Mouse (Mus musculus) stomach, embryonic 14.5 days (tissue): Measurements from ENCODE around the gene Polr1e. TPM values are rescaled to one million over a fixed set of nuclear protein-coding genes. Genes with fewer than 3 reads are reported as not detected.
"Not testable (repeated sequence)": the region's sequence is repeated elsewhere in the genome, so short reads cannot be mapped to it uniquely, and the experiment has no call there.

Source experiments
- ATAC-seq: fragments of 200-750 bp; cut with Nextera tagmentation; 2 replicates; pipeline ENCODE4 v1.8.0; 2017; ENCODE audit warnings: low read depth, moderate TSS enrichment; ENCODE audit not compliant: insufficient number of reproducible peaks, insufficient read depth, low FRiP score
- H3K27ac ChIP-seq: fragments of 300-500 bp; sonication (generic); 2 replicates; pipeline ENCODE4 v1.5.1; 2014; ENCODE audit warnings: mild to moderate bottlenecking, low read length, moderate library complexity, mixed read lengths
- H3K27me3 ChIP-seq: fragments of 300-500 bp; sonication (generic); 2 replicates; pipeline ENCODE4 v1.6.1; 2014; ENCODE audit warnings: low read length, control low read depth, mixed read lengths; ENCODE audit not compliant: control insufficient read depth, insufficient read depth
- H3K36me3 ChIP-seq: fragments of 300-500 bp; sonication (generic); 2 replicates; pipeline ENCODE4 v1.6.1; 2014; ENCODE audit warnings: mild to moderate bottlenecking, control low read depth, low read length, moderate library complexity, mixed read lengths; ENCODE audit not compliant: control insufficient read depth, insufficient read depth
- H3K4me1 ChIP-seq: fragments of 300-500 bp; sonication (generic); 2 replicates; pipeline ENCODE4 v1.6.1; 2014; ENCODE audit warnings: low read length, control low read depth, mixed read lengths; ENCODE audit not compliant: control insufficient read depth, insufficient read depth
- H3K4me2 ChIP-seq: fragments of 300-500 bp; sonication (generic); replicated peaks from 2 replicates; pipeline ENCODE4 v1.6.1; 2014; ENCODE audit warnings: low read depth, low read length, control low read depth
- H3K4me3 ChIP-seq: fragments of 300-500 bp; sonication (generic); 2 replicates; pipeline ENCODE4 v1.5.1; 2014; ENCODE audit warnings: low read depth, low read length, control low read depth
- H3K9ac ChIP-seq: fragments of 300-500 bp; sonication (generic); replicated peaks from 2 replicates; pipeline ENCODE4 v1.6.1; 2014; ENCODE audit warnings: low read depth, mild to moderate bottlenecking, control low read depth, low read length, moderate library complexity, mixed read lengths
- H3K9me3 ChIP-seq: fragments of 300-500 bp; sonication (generic); 2 replicates; pipeline ENCODE4 v1.6.1; 2016; ENCODE audit warnings: low read depth, low read length, control low read depth; ENCODE audit not compliant: control insufficient read depth
- WGBS: fragments of 180-500 bp; shearing (Covaris S2); extraction: QIAGEN DNeasy Blood & Tissue Kit; methylation state at CpG from one replicate; pipeline ENCODE4 v1.1.7; 2014; 5-methylcytosine and 5-hydroxymethylcytosine counted together
- polyA plus RNA-seq: library from polyadenylated mRNA; unstranded; fragments of >200 nt; fragmentation: Nextera tagmentation; extraction: Ambion mirVana; gene quantifications from 2 replicates; pipeline ENCODE4 v1.2.1, GENCODE M21; 2014

Polr1e gene
- polyA plus RNA-seq, 1 experiment from 2014 or later = 34.6 TPM

DNA sequence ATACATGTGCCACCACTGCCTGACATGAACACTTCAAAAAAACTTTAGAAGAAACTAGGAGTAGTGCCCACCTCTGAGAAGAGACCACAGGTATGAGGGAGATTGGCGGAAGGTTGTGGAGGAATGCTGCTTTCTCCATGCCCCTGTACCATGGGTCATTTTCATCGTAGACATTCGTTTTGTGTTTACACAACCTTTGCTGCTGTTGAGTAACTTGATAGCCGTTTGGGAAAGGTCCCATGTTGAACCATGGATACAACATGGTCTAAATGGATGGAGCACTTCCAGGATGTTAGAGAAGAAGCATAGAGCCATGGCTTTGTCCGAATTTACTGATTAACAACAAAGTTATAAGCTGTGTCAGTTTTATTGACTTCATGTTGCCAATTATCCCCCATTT, 40.2 kb upstream of the Polr1e start:
- Histone ChIP-seq H3K9ac (no peak overlapping the region), H3K27me3 (no peaks in the 10 kb centered on the region), H3K4me3 (no peak overlapping the region), H3K27ac (no peak overlapping the region), H3K4me2 (no peak overlapping the region), H3K36me3 (no peaks in the 10 kb centered on the region), H3K4me1 (peaks cover 16% of the 10 kb centered on the region), H3K9me3 (no peaks in the 10 kb centered on the region)
- no peak for ATAC-seq
- 63% methylated on average over 5 of the region's 5 CpGs for WGBS

DNA sequence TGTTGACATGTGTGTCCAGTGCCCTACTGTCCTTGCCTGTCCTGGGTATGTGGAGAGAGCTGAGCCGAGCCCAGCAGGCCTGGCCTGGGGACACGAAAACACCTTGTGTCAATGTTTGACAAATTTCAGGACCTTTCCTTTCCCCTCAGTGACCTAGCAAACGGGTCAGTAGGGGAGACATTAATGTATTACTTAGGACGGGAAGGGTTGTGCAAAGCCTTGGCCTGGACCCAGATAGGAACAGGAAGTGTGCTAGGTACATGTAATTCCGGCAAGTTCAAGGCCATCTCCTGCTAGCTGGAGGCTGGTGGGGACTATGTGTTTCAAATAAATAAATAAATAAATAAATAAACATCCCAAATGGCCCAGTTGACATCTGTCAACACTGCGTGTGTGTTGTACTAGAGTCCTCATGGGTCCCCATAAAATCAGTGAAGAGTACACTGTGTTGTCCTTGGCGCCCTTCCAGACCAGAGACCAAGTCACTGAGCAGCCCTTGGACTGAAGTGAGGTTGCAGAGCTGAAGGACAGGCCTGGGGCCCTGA, 38.5 kb upstream of the Polr1e start:
- Histone ChIP-seq H3K4me2 (no peak overlapping the region), H3K27me3 (no peaks in the 10 kb centered on the region), H3K36me3 (no peaks in the 10 kb centered on the region), H3K27ac (no peak overlapping the region), H3K4me3 (no peak overlapping the region), H3K9me3 (no peaks in the 10 kb centered on the region), H3K4me1 (peaks cover 14% of the 10 kb centered on the region), H3K9ac (no peak overlapping the region)
- WGBS = 51% methylated on average over 7 of the region's 7 CpGs
- no peak for ATAC-seq

DNA sequence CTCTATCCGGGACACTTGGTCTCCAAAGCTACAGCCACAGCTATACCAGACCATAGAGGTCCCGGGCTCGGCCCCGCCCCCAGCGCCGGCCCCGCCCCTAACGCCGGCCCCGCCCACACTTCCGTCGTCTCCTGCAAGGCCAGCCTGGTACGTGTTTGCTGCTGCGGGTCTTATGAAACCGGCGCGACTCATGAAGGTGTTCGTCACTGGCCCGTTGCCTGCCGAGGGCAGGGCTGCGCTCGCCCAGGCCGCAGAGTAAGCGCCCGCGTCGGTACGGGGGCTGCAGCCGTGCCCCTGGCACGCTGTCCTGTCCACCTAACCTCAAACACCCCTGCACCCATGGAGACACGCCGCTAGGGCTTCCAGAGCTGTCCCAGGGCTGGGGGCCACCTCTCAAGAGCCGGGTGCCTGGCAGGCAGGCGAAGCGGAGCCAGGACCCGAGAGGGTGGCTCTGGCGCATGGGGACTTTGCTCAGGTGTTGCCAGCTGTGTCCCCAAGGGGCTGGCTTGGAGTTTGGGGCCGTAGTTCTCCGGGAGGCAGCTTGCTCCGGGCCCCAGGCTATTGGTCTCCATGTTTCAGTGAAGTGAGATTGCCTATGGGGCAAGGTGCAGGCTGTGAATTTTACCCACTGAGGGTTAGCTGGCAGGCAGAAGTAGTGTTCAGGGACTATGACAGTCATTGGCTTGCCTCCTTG, 37.0 kb upstream of the Polr1e start, which contains the start of gene Grhpr:
TSS of gene Grhpr (plus strand) at position 116 of the 694 bp plus-strand sequence.
- 1% methylated on average over 40 of the region's 40 CpGs for WGBS

DNA sequence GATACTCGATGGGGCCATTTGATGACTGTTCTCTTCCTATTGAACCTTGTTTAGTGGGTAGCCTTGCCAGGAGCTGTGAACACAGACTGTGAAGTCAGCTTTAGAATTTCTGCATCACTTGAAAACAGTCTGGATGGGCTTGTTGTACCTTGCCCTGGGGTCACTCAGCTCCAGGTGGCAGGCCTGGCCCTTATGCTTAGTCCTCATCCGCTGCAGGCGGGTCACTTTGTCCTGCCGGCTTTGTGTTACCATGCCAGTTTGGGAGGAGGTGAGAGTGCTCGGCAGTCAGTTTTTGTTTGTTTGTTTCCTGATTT, 36.5 kb upstream of the Polr1e start:
- H3K27ac ChIP-seq = no peak overlapping the region
- 24% methylated on average over 5 of the region's 5 CpGs for WGBS
- no peak for ATAC-seq

More for the DNA sequence above, 37.0 kb upstream of the Polr1e start, which contains the start of gene Grhpr:
- H3K36me3 ChIP-seq = no peaks in the 10 kb centered on the region
- H3K9me3 ChIP-seq = no peaks in the 10 kb centered on the region
- peak within 1 kb of the TSS; percentile 84 for H3K9ac ChIP-seq
- peak within 1 kb of the TSS; percentile 73 for H3K4me3 ChIP-seq
- H3K4me2 ChIP-seq = peak within 1 kb of the TSS; percentile 91
- H3K27ac ChIP-seq = peak within 1 kb of the TSS; percentile 67
- H3K4me1 ChIP-seq = peaks cover 14% of the 10 kb centered on the region
- ATAC-seq = peak; percentile 94
- H3K27me3 ChIP-seq = no peaks in the 10 kb centered on the region

DNA sequence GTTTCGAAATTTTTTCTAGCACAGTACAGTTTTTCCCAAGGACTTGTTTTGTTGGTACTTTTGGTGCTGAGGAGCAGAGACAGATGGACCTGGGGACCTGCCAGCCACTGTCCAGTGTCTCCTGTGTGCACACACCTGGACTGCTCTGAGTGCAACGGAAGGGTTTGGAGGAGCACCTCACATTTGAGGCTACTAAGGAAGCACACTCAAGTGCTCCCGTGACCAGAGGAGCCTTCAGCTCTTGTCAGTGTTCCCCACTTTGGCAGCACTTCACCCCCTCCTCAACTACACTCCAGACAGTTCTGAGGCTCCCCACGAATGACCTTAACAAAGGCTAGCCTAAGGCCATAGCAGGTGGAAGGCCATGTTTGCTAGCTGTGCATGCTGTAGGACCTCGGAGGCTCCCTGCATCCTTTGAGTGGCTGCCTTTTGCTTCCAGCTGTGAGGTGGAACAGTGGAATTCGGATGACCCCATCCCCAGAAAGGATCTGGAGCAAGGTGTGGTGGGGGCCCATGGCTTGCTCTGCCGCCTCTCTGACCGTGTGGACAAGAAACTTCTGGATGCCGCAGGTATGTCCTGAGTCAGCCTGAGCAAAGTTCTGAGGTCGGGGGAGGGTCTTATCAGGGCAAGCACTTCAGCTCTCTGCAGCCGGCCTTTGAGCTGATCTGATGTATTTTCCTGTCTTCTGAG, 35.8 kb upstream of the Polr1e start:
- no peak overlapping the region for H3K9ac ChIP-seq
- 70% methylated on average over 11 of the region's 11 CpGs for WGBS
- no peak overlapping the region for H3K4me3 ChIP-seq
- ATAC-seq = no peak
- peak overlapping the region; percentile 91 for H3K4me2 ChIP-seq
- no peaks in the 10 kb centered on the region for H3K27me3 ChIP-seq
- no peaks in the 10 kb centered on the region for H3K9me3 ChIP-seq
- H3K27ac ChIP-seq = no peak overlapping the region
- H3K36me3 ChIP-seq = peaks cover 2% of the 10 kb centered on the region; the same call in 1 of the 2 replicates
- H3K4me1 ChIP-seq = peaks cover 14% of the 10 kb centered on the region

More for the DNA sequence above, 36.5 kb upstream of the Polr1e start:
- Histone ChIP-seq H3K9me3 (no peaks in the 10 kb centered on the region), H3K4me1 (peaks cover 14% of the 10 kb centered on the region), H3K9ac (peak overlapping the region; percentile 84), H3K27me3 (no peaks in the 10 kb centered on the region), H3K4me3 (peak overlapping the region; percentile 73), H3K4me2 (peak overlapping the region; percentile 91), H3K36me3 (no peaks in the 10 kb centered on the region; the same call in 1 of the 2 replicates)

DNA sequence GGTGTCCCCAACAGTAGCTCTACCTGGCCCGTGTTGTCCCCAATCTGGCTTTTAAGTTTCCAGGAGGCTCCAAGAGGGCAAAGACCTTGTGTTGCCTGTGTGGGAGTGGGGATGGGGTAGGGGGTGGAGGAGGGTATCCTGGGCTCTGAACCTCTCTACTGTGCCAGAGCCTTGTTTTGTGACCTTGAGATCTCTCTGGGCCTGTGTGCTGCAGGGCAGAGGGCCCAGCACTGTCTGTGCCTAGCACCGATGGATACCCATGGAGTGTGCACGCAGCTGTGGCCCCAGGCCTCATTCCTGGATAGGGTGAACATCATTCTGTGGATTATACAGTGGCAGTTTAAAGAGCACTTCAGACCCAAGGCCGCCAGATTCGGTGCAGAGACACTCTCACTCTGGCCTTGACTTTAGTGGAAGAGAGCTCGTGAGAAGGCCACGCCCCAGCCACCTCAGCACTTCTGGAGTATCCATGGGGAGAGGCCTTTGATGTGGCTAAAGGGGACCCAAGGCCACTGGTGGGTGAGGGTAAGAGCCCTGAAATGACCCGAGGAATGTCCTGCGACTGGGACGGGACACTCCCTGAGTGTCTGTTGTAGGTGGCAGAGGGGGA, 35.1 kb upstream of the Polr1e start:
- Histone ChIP-seq H3K9me3 (no peaks in the 10 kb centered on the region), H3K27me3 (no peaks in the 10 kb centered on the region), H3K36me3 (peaks cover 6% of the 10 kb centered on the region; the same call in 1 of the 2 replicates), H3K4me1 (peaks cover 14% of the 10 kb centered on the region), H3K27ac (no peak overlapping the region), H3K4me2 (peak overlapping the region; percentile 91; the same call in 1 of the 2 replicates), H3K4me3 (no peak overlapping the region), H3K9ac (no peak overlapping the region)
- no peak for ATAC-seq
- WGBS = 77% methylated on average over 10 of the region's 10 CpGs

DNA sequence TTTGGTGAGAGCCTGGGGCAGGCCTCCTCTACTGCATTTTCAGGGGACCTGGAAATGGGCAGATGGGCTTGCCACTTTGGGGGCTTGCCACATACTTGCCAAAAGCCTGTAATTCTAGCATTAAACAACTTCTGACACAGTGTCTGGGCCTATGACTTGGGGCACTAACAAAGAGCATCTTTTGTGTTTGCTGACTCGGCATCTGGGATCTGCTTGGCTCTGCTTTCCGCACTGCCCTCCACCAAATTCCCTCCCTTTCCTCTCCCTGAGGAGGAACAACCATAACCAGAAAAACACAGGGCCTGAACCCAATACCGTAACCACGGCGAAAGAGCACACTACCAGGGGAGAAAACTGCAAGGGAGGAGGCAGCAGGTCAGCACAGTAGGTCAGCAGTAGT, 27.8 kb upstream of the Polr1e start:
- Histone ChIP-seq H3K27me3 (no peaks in the 10 kb centered on the region), H3K36me3 (peaks cover 40% of the 10 kb centered on the region), H3K27ac (no peak overlapping the region), H3K9ac (no peak overlapping the region), H3K4me2 (no peak overlapping the region), H3K4me1 (no peaks in the 10 kb centered on the region), H3K4me3 (no peak overlapping the region), H3K9me3 (no peaks in the 10 kb centered on the region)
- 93% methylated on average over 5 of the region's 5 CpGs for WGBS
- no peak for ATAC-seq

DNA sequence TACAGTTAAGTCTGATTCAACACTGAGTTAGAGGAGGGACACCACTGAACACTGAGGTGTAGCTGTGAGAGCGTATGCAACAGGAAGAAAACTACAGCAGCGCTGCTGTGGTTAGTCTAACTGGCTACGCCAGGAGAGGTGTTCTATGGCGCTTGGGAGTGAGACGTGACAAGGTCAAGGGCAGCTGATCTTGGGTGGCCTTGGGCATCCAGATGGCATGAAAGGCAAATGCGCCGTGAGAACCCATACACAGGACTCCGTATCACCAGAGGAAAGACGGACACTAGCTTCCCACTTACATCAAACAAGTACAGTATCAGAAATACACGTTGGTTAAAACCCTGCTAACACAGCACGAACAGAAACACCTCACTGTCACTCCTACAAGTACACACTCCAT, 26.1 kb upstream of the Polr1e start:
- H3K9ac ChIP-seq, H3K27me3 ChIP-seq, H3K4me3 ChIP-seq, H3K4me2 ChIP-seq, H3K4me1 ChIP-seq, ATAC-seq, H3K27ac ChIP-seq, H3K9me3 ChIP-seq: not testable (repeated sequence)
- 88% methylated on average over 11 of the region's 11 CpGs for WGBS
- H3K36me3 ChIP-seq = peaks cover 40% of the 10 kb centered on the region
